Mouse (Mus musculus): ENCODE results near the gene Fsd1.

Fsd1 gene

GRCm38 (mm10) chr17:55986030-55986961 is at the start of gene Fsd1:
TSS of gene Fsd1 (plus strand) at chr17:55986509.
- peak; percentile 55 to 67 for DNase-seq

- peak in 1 of 2 experiments; percentile 18 for DNase-seq
Measured at GRCm38 (mm10) chr17:55944387-55944865, 41.9 kb upstream of the Fsd1 start.

GRCm38 (mm10) chr17:55944866-55945682 is 41.2 kb upstream of the Fsd1 start:
- peak; percentile 92 to 95 for DNase-seq

DNA sequence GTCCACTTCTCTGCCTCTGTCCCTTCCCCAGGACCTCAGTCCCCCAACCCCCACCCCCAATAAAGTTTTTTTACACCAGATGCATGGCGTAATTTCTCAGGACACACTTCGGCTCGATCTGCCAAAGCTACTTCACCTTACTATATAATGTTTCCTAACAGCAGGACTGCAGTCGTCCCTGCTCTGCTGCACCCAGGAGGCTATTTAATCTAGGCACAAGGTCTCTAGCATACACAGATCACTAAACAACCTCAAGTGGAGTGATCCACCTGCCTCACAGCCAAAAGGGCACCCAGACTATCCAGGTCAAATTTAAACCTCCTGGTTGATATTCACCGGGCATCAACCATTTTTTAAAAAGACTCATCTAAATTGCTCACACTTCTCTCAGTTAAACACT is 40.6 kb upstream of the Fsd1 start:
- peak in 1 of 2 experiments; percentile 16 for DNase-seq

DNA sequence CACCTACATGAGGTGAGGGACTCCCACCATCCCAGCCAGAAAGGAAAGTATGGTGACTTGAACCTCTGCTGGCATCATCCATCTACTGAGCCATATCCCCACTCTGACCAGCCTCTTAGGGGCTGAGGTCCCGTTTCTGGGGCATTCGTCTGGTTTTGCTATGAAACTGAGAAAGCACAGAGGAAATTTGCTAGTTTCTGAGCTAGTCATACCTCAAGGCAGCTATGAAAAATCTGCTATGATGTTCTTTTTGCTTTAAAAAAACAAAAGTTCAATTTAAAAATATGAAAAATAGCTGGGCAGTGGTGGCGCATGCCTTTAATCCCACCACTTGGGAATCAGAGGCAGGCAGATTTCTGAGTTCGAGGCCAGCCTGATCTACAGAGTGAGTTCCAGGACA is 37.7 kb upstream of the Fsd1 start:
- no peak for DNase-seq

DNA sequence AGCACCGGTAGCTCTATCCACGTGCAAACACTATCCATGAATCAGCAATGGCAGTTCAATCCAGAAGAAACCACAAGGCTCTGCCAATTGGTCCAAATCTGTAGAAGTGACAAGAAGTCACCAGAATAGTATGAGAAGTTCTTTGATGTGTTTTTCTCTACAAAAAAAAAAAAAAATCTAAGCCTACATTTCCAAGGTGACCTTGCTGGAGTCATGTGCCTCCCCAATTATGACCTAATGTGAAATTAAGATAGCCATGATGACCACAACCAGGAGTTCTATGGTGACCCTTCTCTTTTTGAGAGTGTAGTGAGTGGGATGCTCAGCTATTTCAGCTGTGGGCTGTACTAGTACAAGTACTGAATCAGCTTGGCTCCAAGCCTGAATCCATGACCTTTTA is 36.9 kb upstream of the Fsd1 start, which contains the start of gene Zfp119b:
Gene Zfp119b (minus strand): TSS at position 101 of the 400 bp plus-strand sequence.
- DNase-seq: no peak

GRCm38 (mm10) chr17:55950601-55951000 is 35.7 kb upstream of the Fsd1 start:
- DNase-seq: no peak

- no peak for DNase-seq
Measured at GRCm38 (mm10) chr17:55952041-55952440, 34.3 kb upstream of the Fsd1 start.

DNA sequence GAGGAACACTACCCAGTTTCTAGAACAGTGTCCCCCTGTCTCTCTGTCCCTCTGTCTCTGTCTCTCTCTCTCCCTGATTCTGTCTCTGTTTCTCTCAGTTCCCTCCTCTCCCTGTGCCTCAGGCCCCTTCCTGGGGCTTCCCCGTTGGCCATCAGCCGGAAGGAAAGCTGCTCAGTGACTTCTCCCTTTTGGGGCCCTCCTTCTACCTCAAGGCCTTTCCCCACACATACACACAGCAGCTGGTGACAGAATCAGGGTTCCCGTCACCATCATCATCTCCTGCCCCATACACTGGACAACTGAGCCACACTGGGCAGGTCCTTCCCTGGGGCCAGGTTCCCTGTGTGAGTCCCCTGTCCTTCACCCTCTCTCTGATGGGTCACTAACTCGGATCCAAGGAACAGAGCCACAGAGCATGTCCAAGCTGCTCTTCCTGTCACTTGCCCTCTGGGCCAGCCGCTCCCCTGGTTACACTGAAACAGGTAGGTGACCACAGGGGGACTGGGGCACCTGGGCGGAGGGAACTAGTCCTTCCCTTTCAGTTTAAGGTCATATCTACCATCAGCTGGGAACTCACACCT is 33.8 kb upstream of the Fsd1 start, which contains the start of gene Ebi3:
Gene Ebi3 (plus strand): TSS at position 194 of the 581 bp plus-strand sequence.
- peak; percentile 41 to 60 for DNase-seq

DNA sequence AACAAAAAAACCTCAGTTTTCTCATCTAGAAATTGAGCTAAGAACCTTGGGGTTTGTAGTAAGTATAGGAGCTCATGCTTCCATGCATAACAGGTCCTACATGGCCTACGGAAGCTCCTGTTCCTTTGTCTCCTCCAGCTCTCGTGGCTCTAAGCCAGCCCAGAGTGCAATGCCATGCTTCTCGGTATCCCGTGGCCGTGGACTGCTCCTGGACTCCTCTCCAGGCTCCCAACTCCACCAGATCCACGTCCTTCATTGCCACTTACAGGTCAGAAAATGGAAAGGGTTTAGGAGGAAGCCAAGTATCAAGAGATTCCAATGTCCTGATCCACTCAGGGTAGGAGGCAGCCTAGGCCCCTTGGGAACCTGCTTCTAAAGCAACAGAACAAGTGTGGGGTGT is 32.6 kb upstream of the Fsd1 start:
- DNase-seq: no peak

DNA sequence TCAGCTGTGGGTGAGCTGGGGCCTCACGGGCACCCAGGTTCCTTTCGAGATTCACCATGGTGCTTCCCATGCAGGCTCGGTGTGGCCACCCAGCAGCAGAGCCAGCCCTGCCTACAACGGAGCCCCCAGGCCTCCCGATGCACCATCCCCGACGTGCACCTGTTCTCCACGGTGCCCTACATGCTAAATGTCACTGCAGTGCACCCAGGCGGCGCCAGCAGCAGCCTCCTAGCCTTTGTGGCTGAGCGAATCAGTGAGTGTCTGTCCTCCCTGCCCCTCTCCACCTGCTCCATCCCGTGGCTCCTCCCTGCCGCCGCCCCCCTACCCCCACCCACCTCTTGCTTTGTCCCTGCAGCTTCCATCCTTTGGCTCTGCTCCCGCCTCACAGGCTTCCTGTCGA is 32.1 kb upstream of the Fsd1 start:
- no peak for DNase-seq

- peak; percentile 85 to 88 for DNase-seq
Measured at GRCm38 (mm10) chr17:55956129-55956528, 30.2 kb upstream of the Fsd1 start.

DNA sequence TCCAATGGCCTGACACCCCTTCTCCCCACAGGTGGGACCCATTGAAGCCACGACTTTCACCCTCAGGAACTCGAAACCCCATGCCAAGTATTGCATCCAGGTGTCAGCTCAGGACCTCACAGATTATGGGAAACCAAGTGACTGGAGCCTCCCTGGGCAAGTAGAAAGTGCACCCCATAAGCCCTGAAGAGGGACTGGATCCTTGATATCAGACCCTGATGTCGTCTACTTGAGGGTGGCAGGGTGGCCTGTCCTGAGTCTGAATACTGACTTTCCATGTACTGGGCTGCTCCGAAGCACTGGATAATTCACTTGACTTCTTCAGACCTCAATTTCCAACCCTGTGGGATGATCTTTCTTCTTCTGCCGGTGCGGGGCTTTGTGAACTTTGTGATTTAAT is 29.7 kb upstream of the Fsd1 start:
- DNase-seq: no peak

DNA sequence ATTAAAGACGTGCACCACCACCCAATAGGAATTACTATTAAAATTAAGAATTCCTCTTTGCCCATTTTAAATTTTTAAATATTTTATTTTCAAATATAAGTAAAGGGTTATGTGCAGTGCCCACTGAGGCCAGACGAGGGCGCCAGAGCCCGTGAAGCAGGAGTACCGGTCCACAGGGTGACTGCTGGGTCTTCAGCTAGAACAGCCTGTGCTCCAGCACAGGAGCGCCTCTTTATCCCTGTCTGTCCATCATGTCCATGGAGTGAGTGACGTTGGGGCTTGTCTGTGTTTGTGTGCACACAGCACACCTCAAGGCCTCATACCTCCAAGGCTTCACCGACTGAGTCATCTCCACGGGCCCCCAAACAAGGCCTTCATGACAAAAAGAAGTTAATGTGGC is 29.1 kb upstream of the Fsd1 start:
- DNase-seq: peak; percentile 65 to 81

DNA sequence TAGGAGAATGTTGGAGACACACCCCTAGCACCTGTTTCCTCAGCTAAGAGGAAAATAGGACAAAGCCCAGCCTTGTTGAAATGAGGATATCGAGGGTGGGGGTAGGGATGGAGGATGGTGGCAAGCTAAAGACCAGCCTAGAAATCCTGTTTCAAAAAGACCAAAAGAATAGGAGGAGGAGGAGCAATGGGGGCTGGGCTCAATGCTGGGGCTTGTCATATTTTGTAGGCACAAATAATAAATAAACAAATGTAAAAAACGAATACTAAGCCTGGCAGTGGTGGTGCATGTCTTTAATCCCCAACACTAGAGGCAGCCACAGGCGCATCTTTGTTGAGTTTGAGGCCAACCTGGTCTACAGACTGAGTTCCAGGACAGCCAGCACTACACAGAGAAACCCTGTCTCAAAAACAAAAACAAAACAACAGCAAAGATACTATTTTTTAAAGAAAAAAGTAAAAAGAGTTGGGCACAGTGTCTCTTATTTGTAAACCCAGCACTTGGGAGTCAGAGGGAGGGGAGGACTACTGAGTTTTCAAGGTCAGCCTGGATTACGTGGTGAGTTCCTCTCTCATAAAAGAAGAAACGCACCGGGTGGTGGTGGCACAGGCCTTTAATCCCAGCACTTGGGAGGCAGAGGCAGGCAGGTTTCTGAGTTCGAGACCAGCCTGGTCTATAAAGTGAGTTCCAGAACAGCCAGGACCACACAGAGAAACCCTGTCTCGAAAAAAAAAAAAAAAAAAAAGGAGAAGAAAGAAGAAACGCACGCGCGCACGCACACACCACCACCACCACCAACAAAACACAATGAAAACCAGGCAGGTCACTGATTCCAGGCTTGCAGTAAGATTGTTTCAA is 28.4 kb upstream of the Fsd1 start:
- no peak for DNase-seq

DNA sequence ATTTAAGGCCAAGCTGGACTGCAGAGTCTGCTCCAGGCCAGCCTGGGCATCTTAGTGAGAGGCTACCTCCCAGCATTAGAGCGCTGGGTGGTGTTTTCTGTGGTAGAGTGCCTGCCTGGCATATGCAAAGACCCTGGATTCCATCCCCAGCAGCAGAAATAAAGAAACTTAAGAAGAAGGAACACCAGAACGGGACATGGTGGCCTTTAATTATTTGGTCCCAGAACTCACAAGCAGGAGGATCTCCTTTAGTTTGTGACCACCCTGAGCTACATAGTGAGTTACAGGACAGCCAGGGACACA is 27.8 kb upstream of the Fsd1 start:
- DNase-seq: no peak

- peak; percentile 95 to 96 for DNase-seq
Measured at GRCm38 (mm10) chr17:55958918-55959728, 27.2 kb upstream of the Fsd1 start, which contains the start of gene Yju2. TSS of gene Yju2 (plus strand) at chr17:55959099.

GRCm38 (mm10) chr17:55959946-55960740 is 26.2 kb upstream of the Fsd1 start:
- no peak for DNase-seq

DNA sequence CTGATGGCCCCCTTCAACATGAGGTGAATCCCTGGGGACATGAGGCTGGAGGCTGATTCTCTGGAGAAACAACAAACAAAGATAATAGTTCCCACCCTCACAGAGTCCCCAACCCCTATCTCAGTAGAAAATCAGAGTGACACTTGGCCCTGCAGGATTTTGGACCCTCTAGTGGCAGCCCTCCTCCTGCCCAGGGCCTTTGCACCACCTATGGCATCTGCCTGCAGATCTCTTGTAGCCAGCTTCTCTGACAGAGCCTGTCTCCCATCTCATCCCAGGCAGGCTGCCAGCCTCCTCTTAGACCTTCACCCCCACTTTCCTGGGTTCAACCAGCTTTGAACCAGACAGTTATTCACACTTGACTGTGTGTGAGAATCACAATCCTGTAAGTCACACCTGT is 25.5 kb upstream of the Fsd1 start:
- DNase-seq: no peak

GRCm38 (mm10) chr17:55961631-55962030 is 24.7 kb upstream of the Fsd1 start:
- DNase-seq: no peak

Measured in lung, postnatal 4 days (tissue).